ENCODE assay signal across 19 mouse cellular contexts in the genomic region with DNA sequence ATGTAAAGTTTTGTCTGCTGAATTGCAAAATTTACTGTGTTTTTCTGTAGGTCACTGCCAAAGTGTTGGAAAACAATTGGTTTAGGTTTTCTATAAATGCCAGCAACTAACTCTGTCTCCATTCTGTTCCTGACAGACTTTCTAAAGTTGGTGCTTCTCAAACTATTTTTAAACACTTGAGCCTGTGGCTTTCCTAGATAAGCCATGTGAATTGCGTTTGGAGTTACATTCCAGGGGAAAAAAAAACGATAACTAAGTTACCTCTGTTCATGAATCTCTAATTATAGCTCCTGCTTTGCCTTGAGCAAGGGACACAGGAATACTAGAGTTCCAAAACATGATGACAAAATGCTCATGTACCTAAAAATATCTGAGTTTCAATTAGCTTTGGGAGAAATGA.
DNase-seq lines count a peak whose midpoint lies in the region; ATAC-seq and TF ChIP-seq lines count a peak whose summit lies in the region.
"Had no signal": no experiment of that assay in that cellular context is flagged by ENCODE, and none has a peak within 500 bp of the region (broad histone marks: within the 10 kb centered on the region; RNA-seq: fewer than 3 reads in every experiment).

No protein-coding gene starts in this region.

- H3K4me1 ChIP-seq in heart, embryonic 13.5 days = no peaks in the 10 kb centered on the region
- no peaks in the 10 kb centered on the region for H3K4me1 ChIP-seq in heart, postnatal 0 days (ENCODE audit: control insufficient read depth, insufficient read depth)
- no peaks in the 10 kb centered on the region for H3K4me1 ChIP-seq in forebrain, embryonic 13.5 days
- H3K4me1 ChIP-seq: embryonic facial prominence, embryonic 13.5 days; forebrain, embryonic 12.5 days; hindbrain, embryonic 13.5 days; intestine, embryonic 15.5 days had no signal

- TF ChIP-seq EP300 in heart, postnatal 0 days (IDR thresholded peaks at IDR 0.05; ENCODE audit: low read depth) = peak; percentile 47; the same call in 1 of the 2 replicates

- H3K36me3 ChIP-seq in heart, embryonic 13.5 days = no peaks in the 10 kb centered on the region
- H3K36me3 ChIP-seq in heart, postnatal 0 days (replicated peaks; ENCODE audit: control insufficient read depth, insufficient read depth, low read length) = no peaks in the 10 kb centered on the region
- no peaks in the 10 kb centered on the region for H3K36me3 ChIP-seq in forebrain, embryonic 13.5 days (ENCODE audit: poor library complexity, severe bottlenecking)
- H3K36me3 ChIP-seq: embryonic facial prominence, embryonic 13.5 days; forebrain, embryonic 12.5 days; hindbrain, embryonic 13.5 days; intestine, embryonic 15.5 days had no signal

- peak overlapping the region; percentile 74 for H3K27ac ChIP-seq in heart, embryonic 13.5 days (replicated peaks)
- peak overlapping the region; percentile 74 for H3K27ac ChIP-seq in heart, postnatal 0 days (ENCODE audit: low read depth)
- H3K27ac ChIP-seq in forebrain, embryonic 13.5 days = no peak overlapping the region
- H3K27ac ChIP-seq: embryonic facial prominence, embryonic 13.5 days; forebrain, embryonic 12.5 days; hindbrain, embryonic 13.5 days; intestine, embryonic 15.5 days had no signal

- H3K9ac ChIP-seq in heart, embryonic 13.5 days = no peak overlapping the region
- no peak overlapping the region for H3K9ac ChIP-seq in heart, postnatal 0 days (replicated peaks; ENCODE audit: low read depth, low read length)
- no peak overlapping the region for H3K9ac ChIP-seq in forebrain, embryonic 13.5 days
- H3K9ac ChIP-seq: embryonic facial prominence, embryonic 13.5 days; forebrain, embryonic 12.5 days; forebrain, postnatal 0 days; hindbrain, embryonic 13.5 days; intestine, embryonic 15.5 days had no signal

- 11% methylated on average over 2 of the region's 2 CpGs for WGBS in heart, embryonic 13.5 days
- WGBS in heart, postnatal 0 days = 11% methylated on average over 2 of the region's 2 CpGs
- WGBS in forebrain, embryonic 13.5 days = 85% methylated on average over 2 of the region's 2 CpGs

- H3K9me3 ChIP-seq in heart, embryonic 13.5 days = no peaks in the 10 kb centered on the region
- no peaks in the 10 kb centered on the region for H3K9me3 ChIP-seq in heart, postnatal 0 days (replicated peaks; ENCODE audit: control insufficient read depth, low read length)
- no peaks in the 10 kb centered on the region for H3K9me3 ChIP-seq in forebrain, embryonic 13.5 days (replicated peaks)
- H3K9me3 ChIP-seq: embryonic facial prominence, embryonic 13.5 days; forebrain, embryonic 12.5 days; hindbrain, embryonic 13.5 days; intestine, embryonic 15.5 days had no signal

- no peak for ATAC-seq in heart, embryonic 13.5 days (ENCODE audit: extremely low read depth, insufficient number of reproducible peaks, low FRiP score, low TSS enrichment)
- peak; percentile 81 for ATAC-seq in heart, postnatal 0 days (ENCODE audit: insufficient read depth, low read depth)
- ATAC-seq in forebrain, embryonic 13.5 days = no peak
- ATAC-seq: forebrain, postnatal 0 days; intestine, embryonic 15.5 days had no signal

- no peak for TF ChIP-seq CTCF in heart, postnatal 0 days (IDR thresholded peaks at IDR 0.05; ENCODE audit: low read depth)

- H3K27me3 ChIP-seq in heart, embryonic 13.5 days (replicated peaks) = no peaks in the 10 kb centered on the region
- H3K27me3 ChIP-seq in heart, postnatal 0 days (ENCODE audit: control insufficient read depth, insufficient read depth, low read length) = no peaks in the 10 kb centered on the region
- H3K27me3 ChIP-seq in forebrain, embryonic 13.5 days = peaks cover 6% of the 10 kb centered on the region
- H3K27me3 ChIP-seq: embryonic facial prominence, embryonic 13.5 days; forebrain, embryonic 12.5 days; hindbrain, embryonic 13.5 days; intestine, embryonic 15.5 days had no signal

- DNase-seq in heart, adult 8-10 months (ENCODE audit: low spot score) = peak; percentile 35
- no peak for DNase-seq in heart, adult 11 months
- DNase-seq in brain, adult 2 months (ENCODE audit: low read depth, low spot score) = peak; percentile 15
- peak; percentile 86 for DNase-seq in heart, postnatal 0 days (ENCODE audit: low spot score)
- DNase-seq in left cerebral cortex, postnatal 14 days (ENCODE audit: low spot score in 2 of 2) = no peak
- DNase-seq: adrenal gland, adult 2 months; adrenal gland, postnatal 25 days; cerebellum, adult 8-10 months; cerebellum, postnatal 25 days; forebrain, postnatal 0 days; gastrocnemius, postnatal 36 days; kidney, adult 18-20 months; kidney, postnatal 10 days had no signal

- intact Hi-C loops in left cerebral cortex, postnatal 14 days (cut with DNase I) = no loop called here

- peak overlapping the region; percentile 8; the same call in 1 of the 2 replicates for H3K4me2 ChIP-seq in heart, embryonic 13.5 days
- H3K4me2 ChIP-seq in heart, postnatal 0 days (ENCODE audit: low read depth, low read length) = no peak overlapping the region
- H3K4me2 ChIP-seq in forebrain, embryonic 13.5 days = no peak overlapping the region
- H3K4me2 ChIP-seq: embryonic facial prominence, embryonic 13.5 days; forebrain, embryonic 12.5 days; hindbrain, embryonic 13.5 days; intestine, embryonic 15.5 days had no signal

- no peak overlapping the region for H3K4me3 ChIP-seq in heart, embryonic 13.5 days
- H3K4me3 ChIP-seq in heart, postnatal 0 days (ENCODE audit: low read depth, low read length) = no peak overlapping the region
- no peak overlapping the region for H3K4me3 ChIP-seq in forebrain, embryonic 13.5 days
- H3K4me3 ChIP-seq: embryonic facial prominence, embryonic 13.5 days; forebrain, embryonic 12.5 days; hindbrain, embryonic 13.5 days; intestine, embryonic 15.5 days had no signal

Comparison
In these comparisons a context has a peak if more than half of its experiments do, and no peak if none do; other contexts are left out.
1. DNase-seq: peak in heart, adult 8-10 months (single experiment), brain, adult 2 months (single experiment) and heart, postnatal 0 days (single experiment); none in heart, adult 11 months (single experiment) and left cerebral cortex, postnatal 14 days (0 of 2).